Mouse (Mus musculus): ENCODE results near the gene Shmt2. TPM values are rescaled to one million over a fixed set of nuclear protein-coding genes. Genes with fewer than 3 reads are reported as not detected.

The Shmt2 gene
- polyA plus RNA-seq, 2 experiments: 88.2 to 88.6 TPM

DNA sequence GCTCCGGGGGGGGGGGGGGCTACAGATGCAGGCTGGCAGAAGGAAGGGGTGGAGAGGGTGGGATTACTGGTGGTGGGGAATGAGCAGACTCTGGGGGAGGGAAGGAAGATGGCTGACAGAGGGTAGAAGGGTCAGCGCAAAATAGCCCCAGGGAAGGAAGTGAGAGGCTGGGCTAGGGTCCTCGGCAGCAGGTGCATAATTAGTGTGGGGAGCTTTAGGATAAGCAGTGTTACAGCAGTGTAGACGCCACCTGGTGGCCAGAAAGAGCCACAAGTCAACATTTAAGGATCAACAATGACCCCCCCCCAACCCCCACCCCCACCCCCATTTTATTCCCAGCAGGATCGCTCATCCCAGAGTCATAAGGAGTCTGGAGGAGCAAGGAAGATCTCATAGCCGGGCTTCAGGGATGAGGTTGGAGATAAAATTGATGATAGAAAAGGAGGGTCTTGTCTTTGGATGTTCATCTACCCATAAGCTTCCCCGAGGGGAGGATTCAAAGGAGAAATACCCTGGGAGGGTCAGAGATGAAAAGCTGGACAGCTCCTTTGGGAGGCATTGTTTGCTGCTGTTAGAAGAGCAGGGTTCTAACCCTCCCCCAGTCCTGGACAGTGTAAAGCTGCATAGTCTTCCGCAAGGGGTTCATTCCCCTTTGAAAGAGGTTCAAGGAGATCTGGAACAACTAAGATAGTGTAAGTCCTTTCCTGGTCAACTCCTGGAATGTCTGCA lies 14.5 kb upstream of the Shmt2 start:
- peaks cover 52% of the 10 kb centered on the region for H3K27me3 ChIP-seq (ENCODE audit: control insufficient read depth, insufficient read depth, low read length)
- WGBS (ENCODE audit: insufficient replicate concordance): 12% methylated on average over 8 of the region's 8 CpGs

DNA sequence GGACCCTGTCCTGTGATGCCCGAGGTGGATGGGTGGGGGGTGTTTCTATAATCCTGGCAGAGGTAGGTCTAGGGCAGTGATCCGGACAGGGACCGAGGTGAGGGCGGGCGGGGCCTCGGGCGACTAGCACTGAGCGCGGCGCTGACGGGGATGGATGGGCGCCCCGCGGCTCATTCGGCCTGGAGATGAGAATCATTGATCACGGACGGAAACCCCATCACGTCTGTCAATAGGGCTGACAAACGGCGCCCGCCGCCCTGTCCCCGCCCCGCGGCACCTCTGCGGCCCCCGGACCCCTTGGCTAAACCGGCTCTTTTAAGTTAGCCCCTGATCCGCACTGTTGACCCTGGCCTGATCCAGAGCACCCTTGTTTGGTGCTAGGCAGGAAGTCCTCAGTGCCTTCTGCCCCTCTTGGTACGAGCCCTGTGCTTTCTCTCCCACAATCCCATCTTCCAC lies 12.7 kb upstream of the Shmt2 start:
- WGBS (ENCODE audit: insufficient replicate concordance): 1% methylated on average over 28 of the region's 30 CpGs

More for the DNA sequence above, 14.5 kb upstream of the Shmt2 start:
- Histone ChIP-seq H3K36me3 (replicated peaks; ENCODE audit: control insufficient read depth, insufficient read depth, low read depth) (no peaks in the 10 kb centered on the region), H3K4me1 (replicated peaks; ENCODE audit: control insufficient read depth in 2 of 2, insufficient read depth in 2 of 2, low read length in 1 of 2) (no peaks in the 10 kb centered on the region), H3K4me3 (ENCODE audit: insufficient read depth in 1 of 2, low read depth in 2 of 2, low read length in 2 of 2) (no peak overlapping the region), H3K9me3 (ENCODE audit: control insufficient read depth, low read length) (no peaks in the 10 kb centered on the region), H3K9ac (replicated peaks) (no peak overlapping the region), H3K4me2 (ENCODE audit: low read depth) (no peak overlapping the region), H3K27ac (no peak overlapping the region)
- no peak for DNase-seq (ENCODE audit: low read depth in 3 of 3, low spot score in 3 of 3)
- ATAC-seq (ENCODE audit: insufficient read depth): no peak
- TF ChIP-seq CTCF (IDR thresholded peaks at IDR 0.05; ENCODE audit: low read depth) (peak; percentile 50), EP300 (IDR thresholded peaks at IDR 0.05; ENCODE audit: low read depth) (no peak)

DNA sequence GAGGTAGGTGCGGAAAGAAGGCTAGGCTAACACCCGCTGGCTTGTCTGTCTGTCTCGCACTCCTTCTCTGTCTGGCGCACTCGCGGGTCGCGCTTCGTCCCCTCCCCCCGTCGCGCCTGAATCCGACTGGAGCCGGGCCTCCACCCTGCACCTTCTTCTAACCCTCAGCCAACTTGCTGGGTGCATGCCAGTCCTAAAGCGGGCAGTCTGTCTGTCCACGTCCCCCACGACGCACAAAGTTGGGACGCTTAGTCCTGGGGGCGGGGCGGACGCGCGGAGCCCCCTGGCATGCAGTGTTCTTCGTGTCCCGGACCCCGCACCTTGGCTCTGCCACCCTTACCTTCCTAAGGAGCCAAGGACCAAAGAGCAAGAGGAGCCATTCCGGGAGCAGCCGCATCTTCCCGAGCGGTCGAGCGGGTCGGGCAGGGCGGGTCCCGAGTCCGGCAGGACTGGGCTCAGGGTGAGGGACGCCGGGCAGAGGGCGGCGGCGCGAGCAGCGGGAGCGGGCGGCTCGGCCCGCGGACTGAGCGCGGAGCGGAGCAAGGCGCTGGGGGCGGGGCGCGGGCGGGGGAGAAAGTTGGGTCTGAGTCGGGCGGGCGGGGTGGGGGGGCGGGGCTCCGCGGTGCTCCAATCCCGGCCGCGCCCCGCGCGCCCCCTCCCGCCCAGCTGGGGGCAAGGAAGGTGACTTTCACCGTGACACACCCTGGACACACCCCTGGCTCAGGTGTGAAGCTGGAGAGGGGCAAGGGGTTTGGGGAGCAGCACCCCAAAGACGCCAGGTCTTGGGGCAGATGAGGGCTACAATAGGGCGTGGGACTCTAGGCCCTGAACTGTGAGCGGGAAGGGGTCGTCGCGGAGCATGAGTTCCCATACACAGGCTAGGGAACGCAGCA lies 12.0 kb upstream of the Shmt2 start, which contains the start of gene Nxph4:
Gene Nxph4 (minus strand): TSS at position 524 of the 893 bp plus-strand sequence.
- WGBS (ENCODE audit: insufficient replicate concordance): under 1% methylated on average over 60 of the region's 78 CpGs
- Histone ChIP-seq H3K9ac (replicated peaks) (no peak within 1 kb of the TSS), H3K27me3 (ENCODE audit: control insufficient read depth, insufficient read depth, low read length) (peaks cover 76% of the 10 kb centered on the region), H3K4me1 (replicated peaks; ENCODE audit: control insufficient read depth in 2 of 2, insufficient read depth in 2 of 2, low read length in 1 of 2) (no peaks in the 10 kb centered on the region), H3K27ac (no peak within 1 kb of the TSS), H3K9me3 (ENCODE audit: control insufficient read depth, low read length) (no peaks in the 10 kb centered on the region), H3K4me2 (ENCODE audit: low read depth) (peak within 1 kb of the TSS; percentile 40), H3K36me3 (replicated peaks; ENCODE audit: control insufficient read depth, insufficient read depth, low read depth) (no peaks in the 10 kb centered on the region), H3K4me3 (ENCODE audit: insufficient read depth in 1 of 2, low read depth in 2 of 2, low read length in 2 of 2) (peak within 1 kb of the TSS in 1 of 2 experiments; percentile 36; a peak in 2 of 4 replicates)
- ATAC-seq (ENCODE audit: insufficient read depth) (peak; percentile 22; the same call in 1 of the 2 replicates), DNase-seq (ENCODE audit: low read depth in 3 of 3, low spot score in 3 of 3) (no peak)
- TF ChIP-seq CTCF (IDR thresholded peaks at IDR 0.05; ENCODE audit: low read depth) (no peak), EP300 (IDR thresholded peaks at IDR 0.05; ENCODE audit: low read depth) (no peak)

More for the DNA sequence above, 12.7 kb upstream of the Shmt2 start:
- H3K36me3 ChIP-seq (replicated peaks; ENCODE audit: control insufficient read depth, insufficient read depth, low read depth): no peaks in the 10 kb centered on the region
- H3K27ac ChIP-seq: no peak overlapping the region
- H3K4me2 ChIP-seq (ENCODE audit: low read depth): no peak overlapping the region
- no peaks in the 10 kb centered on the region for H3K4me1 ChIP-seq (replicated peaks; ENCODE audit: control insufficient read depth in 2 of 2, insufficient read depth in 2 of 2, low read length in 1 of 2)
- no peaks in the 10 kb centered on the region for H3K9me3 ChIP-seq (ENCODE audit: control insufficient read depth, low read length)
- no peak overlapping the region for H3K4me3 ChIP-seq (ENCODE audit: insufficient read depth in 1 of 2, low read depth in 2 of 2, low read length in 2 of 2)
- H3K27me3 ChIP-seq (ENCODE audit: control insufficient read depth, insufficient read depth, low read length): peaks cover 70% of the 10 kb centered on the region
- no peak for TF ChIP-seq EP300 (IDR thresholded peaks at IDR 0.05; ENCODE audit: low read depth)
- TF ChIP-seq CTCF (IDR thresholded peaks at IDR 0.05; ENCODE audit: low read depth): no peak
- no peak for DNase-seq (ENCODE audit: low read depth in 3 of 3, low spot score in 3 of 3)
- H3K9ac ChIP-seq (replicated peaks): no peak overlapping the region
- no peak for ATAC-seq (ENCODE audit: insufficient read depth)

DNA sequence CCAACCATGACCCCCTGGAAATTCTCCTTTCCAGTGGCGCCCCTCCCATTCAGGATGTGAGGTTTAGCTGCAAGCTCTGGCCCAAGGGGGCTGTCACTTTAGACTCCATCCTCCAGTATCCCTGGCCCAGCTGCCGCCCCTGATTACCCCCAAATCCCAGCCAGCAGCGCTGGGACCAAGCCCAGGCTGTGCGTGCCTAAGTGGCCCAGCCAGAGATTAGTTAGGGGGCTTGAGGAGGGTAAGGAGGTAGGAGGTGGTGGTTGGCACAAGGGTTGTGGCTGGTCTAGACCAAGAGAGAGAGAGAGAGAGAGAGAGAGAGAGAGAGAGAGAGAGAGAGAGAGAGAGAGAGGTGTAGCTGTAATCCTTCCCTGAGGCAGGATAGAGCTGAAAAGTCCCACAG lies 9.3 kb upstream of the Shmt2 start:
- Histone ChIP-seq H3K9me3 (ENCODE audit: control insufficient read depth, low read length) (no peaks in the 10 kb centered on the region), H3K4me2 (ENCODE audit: low read depth) (no peak overlapping the region), H3K9ac (replicated peaks) (no peak overlapping the region), H3K27ac (no peak overlapping the region), H3K27me3 (ENCODE audit: control insufficient read depth, insufficient read depth, low read length) (peaks cover 100% of the 10 kb centered on the region), H3K4me3 (ENCODE audit: insufficient read depth in 1 of 2, low read depth in 2 of 2, low read length in 2 of 2) (no peak overlapping the region), H3K36me3 (replicated peaks; ENCODE audit: control insufficient read depth, insufficient read depth, low read depth) (no peaks in the 10 kb centered on the region), H3K4me1 (replicated peaks; ENCODE audit: control insufficient read depth in 2 of 2, insufficient read depth in 2 of 2, low read length in 1 of 2) (no peaks in the 10 kb centered on the region)
- 2% methylated on average over 4 of the region's 4 CpGs for WGBS (ENCODE audit: insufficient replicate concordance)
- TF ChIP-seq CTCF (IDR thresholded peaks at IDR 0.05; ENCODE audit: low read depth) (no peak), EP300 (IDR thresholded peaks at IDR 0.05; ENCODE audit: low read depth) (no peak)
- DNase-seq (ENCODE audit: low read depth in 3 of 3, low spot score in 3 of 3) (no peak), ATAC-seq (ENCODE audit: insufficient read depth) (no peak)

DNA sequence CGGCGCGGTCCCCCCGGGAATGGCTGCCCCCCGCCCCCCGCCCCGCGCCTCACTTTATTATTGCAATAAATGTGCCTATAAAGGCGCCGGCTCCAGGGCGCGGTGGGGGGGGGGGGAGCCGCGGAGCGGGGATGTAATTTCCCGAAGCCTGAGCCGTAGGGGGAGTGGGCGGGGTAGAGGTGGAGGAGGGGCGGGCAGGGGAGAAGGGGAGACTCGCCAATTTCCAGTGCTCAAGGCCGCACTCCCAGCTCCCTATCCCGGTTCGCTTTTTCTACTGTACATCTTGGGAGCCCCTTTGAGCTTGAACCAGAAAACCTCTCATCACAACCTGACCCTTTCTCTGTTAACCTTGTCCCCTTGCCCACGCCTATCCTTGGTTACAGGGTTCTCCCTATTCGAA lies 8.7 kb upstream of the Shmt2 start:
- H3K4me1 ChIP-seq (replicated peaks; ENCODE audit: control insufficient read depth in 2 of 2, insufficient read depth in 2 of 2, low read length in 1 of 2): no peaks in the 10 kb centered on the region
- H3K27ac ChIP-seq: no peak overlapping the region
- H3K27me3 ChIP-seq (ENCODE audit: control insufficient read depth, insufficient read depth, low read length): peaks cover 100% of the 10 kb centered on the region
- no peaks in the 10 kb centered on the region for H3K9me3 ChIP-seq (ENCODE audit: control insufficient read depth, low read length)
- ATAC-seq (ENCODE audit: insufficient read depth) (no peak), DNase-seq (ENCODE audit: low read depth in 3 of 3, low spot score in 3 of 3) (no peak)
- no peak overlapping the region for H3K4me3 ChIP-seq (ENCODE audit: insufficient read depth in 1 of 2, low read depth in 2 of 2, low read length in 2 of 2)
- 2% methylated on average over 22 of the region's 25 CpGs for WGBS (ENCODE audit: insufficient replicate concordance)
- no peaks in the 10 kb centered on the region for H3K36me3 ChIP-seq (replicated peaks; ENCODE audit: control insufficient read depth, insufficient read depth, low read depth)
- TF ChIP-seq CTCF (IDR thresholded peaks at IDR 0.05; ENCODE audit: low read depth) (no peak), EP300 (IDR thresholded peaks at IDR 0.05; ENCODE audit: low read depth) (no peak)
- no peak overlapping the region for H3K4me2 ChIP-seq (ENCODE audit: low read depth)
- no peak overlapping the region for H3K9ac ChIP-seq (replicated peaks)
